Mouse (Mus musculus) MEL (cell line): ENCODE results near the gene Uqcc3. TPM values are rescaled to one million over a fixed set of nuclear protein-coding genes. Genes with fewer than 3 reads are reported as not detected.

Source experiments
- DNase-seq: peaks from one replicate; pipeline ENCODE4 v3.0.0; 2011; ENCODE audit warnings: low read depth, low spot score
- H3K27ac ChIP-seq: 2 replicates; pipeline ENCODE4 v1.5.1; 2012; ENCODE audit warnings: low read depth, mild to moderate bottlenecking, control low read depth, low read length, moderate library complexity; ENCODE audit not compliant: control insufficient read depth
- H3K27me3 ChIP-seq, 2 experiments: fragments of 150-350 bp in 1 of 2; sonication (generic) in 1 of 2; 2 replicates each; pipeline ENCODE4 v1.6.1; 2012; ENCODE audit warnings: low read length in 2 of 2, mild to moderate bottlenecking in 2 of 2, improper control_type of control experiment in 1 of 2, moderate library complexity in 1 of 2; ENCODE audit not compliant: insufficient read depth in 2 of 2, control insufficient read depth in 1 of 2
- H3K36me3 ChIP-seq, 2 experiments: 2 replicates each; pipeline ENCODE4 v1.6.1; 2012 to 2014; ENCODE audit warnings: low read length in 2 of 2, improper control_type of control experiment in 1 of 2, inconsistent platforms in 1 of 2, mild to moderate bottlenecking in 1 of 2; ENCODE audit not compliant: insufficient read depth in 2 of 2, control insufficient read depth in 1 of 2
- H3K4me1 ChIP-seq, 2 experiments: fragments of 150-350 bp in 1 of 2; sonication (generic) in 1 of 2; 2 replicates each; pipeline ENCODE4 v1.6.1; 2012; ENCODE audit warnings: low read length in 2 of 2, improper control_type of control experiment in 1 of 2, mild to moderate bottlenecking in 1 of 2; ENCODE audit not compliant: insufficient read depth in 2 of 2, control insufficient read depth in 1 of 2
- H3K4me3 ChIP-seq, 2 experiments: fragments of 150-350 bp in 1 of 2; sonication (generic) in 1 of 2; 2 replicates each; pipeline ENCODE4 v1.5.1; 2012; ENCODE audit warnings: low read depth in 2 of 2, low read length in 2 of 2, mild to moderate bottlenecking in 2 of 2, moderate library complexity in 2 of 2, control low read depth in 1 of 2, improper control_type of control experiment in 1 of 2; ENCODE audit not compliant: control insufficient read depth in 1 of 2, insufficient read depth in 1 of 2
- H3K79me2 ChIP-seq: 2 replicates; pipeline ENCODE4 v1.6.1; 2012; ENCODE audit warnings: mild to moderate bottlenecking, low read length, moderate library complexity; ENCODE audit not compliant: control insufficient read depth, poor library complexity, insufficient read depth
- H3K9ac ChIP-seq: 2 replicates; pipeline ENCODE4 v1.6.1; 2012; ENCODE audit warnings: low read depth, mild to moderate bottlenecking, control low read depth, low read length, moderate library complexity; ENCODE audit not compliant: control insufficient read depth, poor library complexity, severe bottlenecking
- H3K9me3 ChIP-seq: fragments of 150-350 bp; sonication (generic); replicated peaks from 2 replicates; pipeline ENCODE4 v1.6.1; 2012; ENCODE audit warnings: mild to moderate bottlenecking, low read length, improper control_type of control experiment, moderate library complexity; ENCODE audit not compliant: insufficient read depth
- BHLHE40 ChIP-seq: IDR thresholded peaks from 2 replicates; pipeline ENCODE4 v1.6.1; 2012; ENCODE audit warnings: low read depth, mild to moderate bottlenecking, inconsistent platforms, low read length, improper control_type of control experiment, borderline replicate concordance
- CHD1 ChIP-seq: IDR thresholded peaks from 2 replicates; pipeline ENCODE4 v1.6.1; 2012; ENCODE audit warnings: low read depth, mild to moderate bottlenecking, inconsistent platforms, low read length, improper control_type of control experiment
- CTCF ChIP-seq, 3 experiments: IDR thresholded peaks in 2 of 3; conservative IDR thresholded peaks in 1 of 3; 2 replicates each; pipeline ENCODE4 v1.5.1; 2011 to 2012; ENCODE audit warnings: low read length in 3 of 3, low read depth in 2 of 3, mild to moderate bottlenecking in 2 of 3, improper control_type of control experiment in 1 of 3, inconsistent platforms in 1 of 3, mixed read lengths in 1 of 3, moderate library complexity in 1 of 3; ENCODE audit not compliant: control insufficient read depth in 1 of 3, insufficient read depth in 1 of 3, poor library complexity in 1 of 3, severe bottlenecking in 1 of 3
- ELF1 ChIP-seq: IDR thresholded peaks from 2 replicates; pipeline ENCODE4 v1.6.1; 2014; ENCODE audit warnings: low read depth, mild to moderate bottlenecking, inconsistent platforms, low read length, improper control_type of control experiment, moderate library complexity
- EP300 ChIP-seq, 2 experiments: IDR thresholded peaks; 2 replicates each; pipeline ENCODE4 v1.6.1; 2011; ENCODE audit warnings: improper control_type of control experiment in 2 of 2, low read length in 2 of 2, low read depth in 1 of 2, mild to moderate bottlenecking in 1 of 2
- ETS1 ChIP-seq: IDR thresholded peaks from 2 replicates; pipeline ENCODE4 v1.6.1; 2012; ENCODE audit warnings: low read depth, mild to moderate bottlenecking, inconsistent platforms, low read length, improper control_type of control experiment, moderate library complexity
- HCFC1 ChIP-seq: IDR thresholded peaks from 2 replicates; pipeline ENCODE4 v1.6.1; 2012; ENCODE audit warnings: low read depth, mild to moderate bottlenecking, inconsistent platforms, low read length, improper control_type of control experiment, moderate library complexity
- JUND ChIP-seq: IDR thresholded peaks from 2 replicates; pipeline ENCODE4 v1.6.1; 2011; ENCODE audit warnings: low read depth, mild to moderate bottlenecking, improper control_type of control experiment, low read length
- KAT2A ChIP-seq: conservative IDR thresholded peaks from 2 replicates; pipeline ENCODE4 v1.6.1; 2012; ENCODE audit warnings: low read depth, low read length, improper control_type of control experiment, inconsistent platforms
- MAX ChIP-seq: IDR thresholded peaks from 2 replicates; pipeline ENCODE4 v1.6.1; 2011; ENCODE audit warnings: low read length, improper control_type of control experiment
- MEF2A ChIP-seq: IDR thresholded peaks from 2 replicates; pipeline ENCODE4 v1.6.1; 2014; ENCODE audit warnings: low read depth, mild to moderate bottlenecking, inconsistent platforms, low read length, improper control_type of control experiment; ENCODE audit not compliant: poor library complexity, insufficient replicate concordance, severe bottlenecking; ENCODE audit errors: extremely low read depth
- MXI1 ChIP-seq: IDR thresholded peaks from 2 replicates; pipeline ENCODE4 v1.6.1; 2011; ENCODE audit warnings: mild to moderate bottlenecking, low read depth, low read length, improper control_type of control experiment
- MYB ChIP-seq: IDR thresholded peaks from 2 replicates; pipeline ENCODE4 v1.6.1; 2011; ENCODE audit warnings: mild to moderate bottlenecking, low read depth, low read length, improper control_type of control experiment
- NELFE ChIP-seq: IDR thresholded peaks from 2 replicates; pipeline ENCODE4 v1.6.1; 2011; ENCODE audit warnings: low read depth, low read length, improper control_type of control experiment
- NRF1 ChIP-seq: IDR thresholded peaks from 2 replicates; pipeline ENCODE4 v1.6.1; 2014; ENCODE audit warnings: low read depth, mild to moderate bottlenecking, inconsistent platforms, low read length, improper control_type of control experiment, moderate library complexity; ENCODE audit not compliant: poor library complexity, insufficient read depth, severe bottlenecking
- POLR2A ChIP-seq, 2 experiments: IDR thresholded peaks; 2 replicates each; pipeline ENCODE4 v1.6.1; 2011 to 2012; ENCODE audit warnings: low read length in 2 of 2, mild to moderate bottlenecking in 2 of 2, control low read depth in 1 of 2, improper control_type of control experiment in 1 of 2, low read depth in 1 of 2, moderate library complexity in 1 of 2; ENCODE audit not compliant: control insufficient read depth in 1 of 2, insufficient read depth in 1 of 2, poor library complexity in 1 of 2
- POLR2AphosphoS2 ChIP-seq: IDR thresholded peaks from 2 replicates; pipeline ENCODE4 v1.6.1; 2011; ENCODE audit warnings: low read length, improper control_type of control experiment
- POLR2AphosphoS5 ChIP-seq: IDR thresholded peaks from 2 replicates; pipeline ENCODE4 v1.6.1; 2012; ENCODE audit warnings: low read depth, borderline replicate concordance, mild to moderate bottlenecking, inconsistent platforms, low read length, moderate library complexity, mixed read lengths
- RAD21 ChIP-seq: IDR thresholded peaks from 2 replicates; pipeline ENCODE4 v1.6.1; 2011; ENCODE audit warnings: mild to moderate bottlenecking, low read depth, low read length, improper control_type of control experiment
- RCOR1 ChIP-seq: IDR thresholded peaks from 2 replicates; pipeline ENCODE4 v1.6.1; 2012; ENCODE audit warnings: low read depth, mild to moderate bottlenecking, inconsistent platforms, low read length, improper control_type of control experiment
- SIN3A ChIP-seq: IDR thresholded peaks from 2 replicates; pipeline ENCODE4 v1.6.1; 2012; ENCODE audit warnings: low read length, improper control_type of control experiment, inconsistent platforms
- TAL1 ChIP-seq: IDR thresholded peaks from 2 replicates; pipeline ENCODE4 v1.6.1; 2012; ENCODE audit warnings: mild to moderate bottlenecking, inconsistent platforms, low read length, moderate library complexity, mixed read lengths
- TBP ChIP-seq: IDR thresholded peaks from 2 replicates; pipeline ENCODE4 v1.8.0; 2011; ENCODE audit warnings: low read depth, low read length, improper control_type of control experiment
- TCF12 ChIP-seq: IDR thresholded peaks from 2 replicates; pipeline ENCODE4 v1.6.1; 2014; ENCODE audit warnings: low read depth, mild to moderate bottlenecking, inconsistent platforms, low read length, improper control_type of control experiment, moderate library complexity
- UBTF ChIP-seq: IDR thresholded peaks from 2 replicates; pipeline ENCODE4 v1.6.1; 2012; ENCODE audit warnings: low read depth, mild to moderate bottlenecking, inconsistent platforms, low read length, improper control_type of control experiment, moderate library complexity, borderline replicate concordance; ENCODE audit not compliant: insufficient read depth
- USF1 ChIP-seq: IDR thresholded peaks from 2 replicates; pipeline ENCODE4 v1.6.1; 2014; ENCODE audit warnings: low read depth, mild to moderate bottlenecking, inconsistent platforms, low read length, improper control_type of control experiment, moderate library complexity
- ZC3H11A ChIP-seq: IDR thresholded peaks from 2 replicates; pipeline ENCODE4 v1.6.1; 2012; ENCODE audit warnings: low read depth, mild to moderate bottlenecking, inconsistent platforms, low read length, improper control_type of control experiment
- ZMIZ1 ChIP-seq: IDR thresholded peaks from 2 replicates; pipeline ENCODE4 v1.6.1; 2012; ENCODE audit warnings: low read depth, mild to moderate bottlenecking, inconsistent platforms, low read length, improper control_type of control experiment, moderate library complexity
- ZNF384 ChIP-seq: IDR thresholded peaks from 2 replicates; pipeline ENCODE4 v1.6.1; 2012; ENCODE audit warnings: low read depth, mild to moderate bottlenecking, inconsistent platforms, low read length, improper control_type of control experiment
- polyA plus RNA-seq, 2 experiments: library from polyadenylated mRNA; stranded (reverse) in 1 of 2; unstranded in 1 of 2; fragments of >175 nt in 1 of 2; fragments of >200 nt in 1 of 2; gene quantifications; 2 replicates each; pipeline versions ENCODE4 v1.2.1 to v1.2.4; 2012; ENCODE audit warnings: low replicate concordance in 2 of 2, low read depth in 1 of 2; ENCODE audit not compliant: insufficient read length in 2 of 2, insufficient read depth in 1 of 2, missing spikeins in 1 of 2
- total RNA-seq: library from RNA; depleted of rRNA; stranded (reverse); fragments of 300-350 nt; gene quantifications from 2 replicates; pipeline ENCODE4 v1.2.3, GENCODE M21; 2012

Gene Uqcc3
- total and polyA plus RNA-seq, 3 experiments: 49.4 to 55.0 TPM; not detected in 1

DNA sequence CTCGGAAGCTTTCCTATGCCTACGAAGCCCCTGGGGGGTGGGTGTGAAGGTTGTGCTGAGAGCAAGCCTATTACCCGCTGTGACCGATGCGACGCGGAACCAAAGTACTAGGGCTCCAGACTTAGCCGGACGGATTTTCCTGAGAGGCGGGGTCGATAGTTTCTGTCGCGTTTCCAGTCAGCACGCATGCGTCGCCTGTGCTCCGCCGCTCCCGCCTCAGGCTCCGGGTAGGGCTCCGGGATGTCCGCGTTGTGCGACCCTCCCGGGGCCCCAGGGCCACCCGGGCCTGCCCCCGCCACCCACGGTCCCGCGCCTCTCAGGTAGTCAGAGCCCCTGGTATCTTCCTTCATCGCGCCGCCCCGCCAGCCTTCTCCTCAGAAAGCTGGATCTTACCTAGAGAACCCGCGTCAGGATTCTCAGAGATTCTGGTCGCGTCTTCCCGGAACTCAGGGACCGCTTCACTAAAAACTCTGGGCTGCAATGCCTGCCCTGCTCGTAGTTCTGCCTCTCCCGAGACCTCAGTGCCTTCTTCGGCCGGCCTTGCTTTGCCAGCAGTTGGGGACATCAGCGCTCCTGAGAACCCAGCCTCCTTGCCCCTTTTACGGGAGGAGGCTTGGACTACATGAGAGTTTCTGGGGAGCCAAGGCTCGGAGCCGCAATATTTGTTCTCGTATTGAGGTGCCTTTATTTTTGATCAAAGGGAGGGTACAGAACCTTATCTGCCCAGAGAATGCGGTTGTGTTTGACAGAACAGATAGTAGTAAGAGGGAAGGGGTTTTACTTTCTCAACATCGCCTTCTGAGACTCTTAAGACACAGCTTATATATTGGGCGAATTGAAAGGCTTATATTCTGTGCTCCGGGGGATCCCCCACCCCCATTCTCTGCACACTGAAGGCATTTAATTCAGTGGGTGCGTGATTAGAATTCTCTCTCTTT lies 12.4 kb upstream of the Uqcc3 start, which contains the start of gene Ints5 (continued):
- TF ChIP-seq RCOR1: peak; percentile 23; the same call in 1 of the 2 replicates
- TF ChIP-seq UBTF: peak; percentile 87; the same call in 1 of the 2 replicates
- no peak for TF ChIP-seq JUND
- no peak for TF ChIP-seq CTCF (IDR thresholded peaks at IDR 0.05 in 2 of 3, conservative IDR thresholded peaks at IDR 0.05 in 1 of 3; ENCODE audit: control insufficient read depth in 1 of 3, insufficient read depth in 1 of 3, low read depth in 2 of 3, low read length in 3 of 3, poor library complexity in 1 of 3, severe bottlenecking in 1 of 3)
- TF ChIP-seq MXI1: no peak; the same call in 1 of the 2 replicates
- peak; percentile 35 for TF ChIP-seq ETS1
- TF ChIP-seq TAL1: no peak
- TF ChIP-seq EP300 (IDR thresholded peaks at IDR 0.05; ENCODE audit: low read depth in 1 of 2, low read length in 2 of 2): peak in 1 of 2 experiments; percentile 46; a peak in 1 of 4 replicates
- TF ChIP-seq CHD1: no peak
- peak; percentile 87 for TF ChIP-seq NRF1
- no peak for TF ChIP-seq POLR2AphosphoS5
- no peak for TF ChIP-seq RAD21
- no peak; the same call in 1 of the 2 replicates for TF ChIP-seq KAT2A
- TF ChIP-seq TCF12: peak; percentile 83
- TF ChIP-seq ZNF384: no peak
- TF ChIP-seq TBP: peak; percentile 96

DNA sequence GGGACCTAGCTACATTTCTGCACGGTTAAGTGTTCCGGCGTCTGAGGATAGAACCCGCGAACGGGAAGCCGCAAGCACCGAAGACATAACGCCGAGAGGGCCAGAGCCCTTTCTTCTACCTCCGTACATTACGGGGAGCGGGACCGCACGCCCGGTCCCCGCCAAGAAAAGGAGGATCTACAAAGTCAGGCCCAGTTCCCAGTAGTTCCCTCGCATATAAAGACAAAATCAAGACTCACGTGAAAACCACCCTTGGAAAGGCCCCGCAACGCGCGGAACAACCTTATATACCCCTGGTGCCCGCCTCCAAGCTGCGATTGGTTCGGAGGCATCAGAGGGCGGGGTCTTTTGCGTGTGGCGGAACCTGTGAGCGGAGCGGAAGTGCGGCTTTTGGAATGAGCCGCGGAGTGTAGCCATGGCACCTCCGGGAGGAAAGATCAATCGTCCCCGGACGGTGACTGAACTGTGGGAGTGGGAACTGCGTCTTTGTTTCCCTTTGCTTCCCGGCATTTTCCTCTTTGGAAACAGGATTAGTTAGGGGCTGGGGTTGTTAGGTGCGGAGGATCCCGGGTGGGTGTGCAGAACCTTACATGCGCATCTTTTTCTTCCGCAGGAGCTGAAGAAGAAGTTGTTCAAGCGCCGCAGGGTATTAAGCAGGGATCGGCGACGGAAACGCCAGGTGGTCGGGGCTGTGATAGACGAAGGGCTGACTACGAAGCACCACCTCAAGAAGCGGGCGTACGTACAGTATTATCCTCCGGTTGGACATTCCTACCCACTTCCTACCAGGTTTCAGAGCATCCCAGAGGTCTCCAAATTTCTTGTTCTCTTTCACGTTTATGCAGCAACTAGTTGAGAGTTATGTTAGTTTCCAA lies 8.0 kb upstream of the Uqcc3 start, which contains the start of the genes 1810009A15Rik and Gm49416:
Gene 1810009A15Rik, plus strand, starts transcription at position 343 of the 875 bp plus-strand sequence.
Gene Gm49416, plus strand, starts transcription at position 416 of the 875 bp plus-strand sequence.
- H3K36me3 ChIP-seq: peaks cover 0 to 32% of the 10 kb centered on the region in 2 experiments; a peak in 2 of 4 replicates
- peaks cover 0 to 13% of the 10 kb centered on the region in 2 experiments; a peak in 1 of 4 replicates for H3K4me1 ChIP-seq
- H3K9me3 ChIP-seq: no peaks in the 10 kb centered on the region
- peaks cover 35% of the 10 kb centered on the region for H3K79me2 ChIP-seq
- peak; percentile 98 for DNase-seq
- H3K27me3 ChIP-seq: no peaks in the 10 kb centered on the region
- peak within 1 kb of the TSS; percentile 94 for H3K9ac ChIP-seq
- peak within 1 kb of the TSS; percentile 91 for H3K27ac ChIP-seq
- peak within 1 kb of the TSS; percentile 75 to 85 for H3K4me3 ChIP-seq
- TF ChIP-seq HCFC1: peak; percentile 89
- peak; percentile 66; the same call in 1 of the 2 replicates for TF ChIP-seq MAX
- peak; percentile 85 to 99; a peak in 3 of 4 replicates for TF ChIP-seq POLR2A (IDR thresholded peaks at IDR 0.05; ENCODE audit: control insufficient read depth in 1 of 2, insufficient read depth in 1 of 2, low read depth in 1 of 2, low read length in 2 of 2, poor library complexity in 1 of 2)
- no peak for TF ChIP-seq MEF2A
- TF ChIP-seq BHLHE40: peak; percentile 83; the same call in 1 of the 2 replicates
- TF ChIP-seq SIN3A: peak; percentile 85; the same call in 1 of the 2 replicates
- peak; percentile 99 for TF ChIP-seq TBP
- TF ChIP-seq TAL1: no peak
- TF ChIP-seq POLR2AphosphoS2: peak; percentile 69; the same call in 1 of the 2 replicates
- peak; percentile 91 for TF ChIP-seq ELF1
- no peak for TF ChIP-seq EP300 (IDR thresholded peaks at IDR 0.05; ENCODE audit: low read depth in 1 of 2, low read length in 2 of 2)
- peak; percentile 75 for TF ChIP-seq MXI1
- TF ChIP-seq NELFE: peak; percentile 99
- peak; percentile 58; the same call in 1 of the 2 replicates for TF ChIP-seq USF1
- no peak for TF ChIP-seq MYB
- no peak for TF ChIP-seq ZC3H11A
- no peak for TF ChIP-seq JUND
- peak; percentile 95 for TF ChIP-seq ZMIZ1
- no peak for TF ChIP-seq RCOR1
- peak; percentile 78; the same call in 1 of the 2 replicates for TF ChIP-seq POLR2AphosphoS5
